Mouse (Mus musculus) stomach, postnatal 0 days (tissue): ENCODE data around the gene Fam240a.

ENCODE experiments used
- CTCF ChIP-seq: IDR thresholded peaks from 2 replicates; pipeline ENCODE4 v1.5.1; 2016; ENCODE audit warnings: antibody characterized with exemption, low read depth, mild to moderate bottlenecking, moderate library complexity
- EP300 ChIP-seq: optimal IDR thresholded peaks from 2 replicates; pipeline ENCODE3; 2016; ENCODE audit warnings: antibody characterized with exemption

DNA sequence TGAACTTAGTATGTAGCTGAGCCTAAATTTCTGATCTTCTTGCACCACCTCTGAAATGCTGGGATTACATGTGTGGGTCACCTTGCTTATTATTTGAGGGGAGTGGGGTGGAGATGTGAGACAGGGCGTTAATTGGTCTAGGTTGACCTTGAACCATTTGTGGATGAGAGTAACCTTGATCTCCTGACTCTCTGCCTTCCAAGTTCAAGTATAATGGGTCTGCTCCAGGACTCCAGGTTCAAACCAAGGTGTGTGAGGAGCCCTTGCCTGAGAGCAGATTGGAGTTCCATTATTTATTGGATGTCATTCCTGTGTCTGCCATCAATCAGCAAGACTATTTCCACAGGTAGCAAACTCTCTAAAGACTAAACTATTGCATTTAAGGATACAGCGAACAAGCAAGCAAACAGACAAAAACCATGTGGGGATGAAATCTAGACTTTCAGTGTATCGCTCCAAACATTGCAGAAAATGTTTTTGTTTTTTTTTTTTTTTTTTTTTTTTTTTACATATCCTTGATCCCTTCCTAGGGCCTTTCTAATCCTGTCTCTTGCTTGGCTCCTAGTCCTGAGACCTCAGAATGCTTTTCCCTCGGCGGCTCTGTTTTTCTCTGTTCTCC, 36.4 kb upstream of the Fam240a start:
- TF ChIP-seq CTCF (no peak), EP300 (no peak)
